Mouse (Mus musculus) megakaryocyte, embryonic 14.5 days (primary cell): Measurements from ENCODE around the gene Nutm2.
"Not testable (repeated sequence)": the region's sequence is repeated elsewhere in the genome, so short reads cannot be mapped to it uniquely, and the experiment has no call there.

Source experiments
- FLI1 ChIP-seq: IDR thresholded peaks from 2 replicates; pipeline ENCODE4 v1.6.1; 2012; ENCODE audit warnings: low read length, inconsistent platforms, mixed read lengths
- GATA1 ChIP-seq: IDR thresholded peaks from 3 replicates; pipeline ENCODE4 v1.6.1; 2012; ENCODE audit warnings: mixed read lengths, low read length, inconsistent platforms, borderline replicate concordance

GRCm38 (mm10) chr13:50510470-50511343 is 43.6 kb downstream of the Nutm2 start:
- not testable (repeated sequence) for TF ChIP-seq GATA1, FLI1
